Mouse (Mus musculus) right cerebral cortex, postnatal 14 days (tissue): ENCODE measurements around the gene Slc25a26.

ENCODE experiments used
- DNase-seq: peaks from one replicate; pipeline ENCODE4 v3.0.0; 2022

The Slc25a26 gene

DNA sequence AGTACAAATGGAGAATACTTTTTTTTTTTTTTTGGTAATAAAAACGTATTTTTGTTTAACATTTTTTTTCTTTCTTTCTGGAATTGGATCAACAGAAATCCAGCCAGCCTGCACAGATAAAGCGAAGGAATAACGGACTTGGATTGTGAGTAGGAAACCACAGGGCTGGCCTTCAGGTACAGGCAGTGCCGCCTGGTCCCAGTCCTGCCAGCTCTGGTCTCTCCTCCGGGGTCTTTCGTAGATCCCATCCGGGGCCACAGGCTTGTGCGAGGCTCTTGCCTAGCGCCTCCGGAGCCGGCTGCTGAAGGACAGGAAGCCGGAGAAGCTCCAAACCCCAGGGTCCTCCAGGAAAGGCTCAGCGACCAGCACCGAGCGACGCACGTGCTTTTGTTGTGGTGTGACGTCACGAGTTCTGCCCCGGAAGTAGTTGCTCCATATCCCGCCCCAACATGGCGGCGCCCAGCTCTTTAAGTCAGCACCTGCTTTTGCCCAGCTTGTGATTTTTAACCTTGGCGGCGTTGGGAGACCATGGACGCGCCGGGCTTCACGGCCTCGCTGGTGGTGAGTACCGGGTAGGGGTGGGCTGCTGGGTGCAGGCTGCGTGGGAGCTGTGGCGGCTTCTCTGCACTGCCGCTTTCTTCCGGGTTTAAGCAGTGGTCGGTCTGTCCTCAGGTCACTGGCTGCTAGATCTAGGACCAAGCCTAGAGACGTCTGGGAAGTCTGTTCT is at the start of gene Slc25a26:
Gene Slc25a26 (plus strand): TSS at position 435 of the 727 bp plus-strand sequence.
- DNase-seq, result peak; percentile 90

GRCm38 (mm10) chr6:94464037-94464891 is 35.9 kb upstream of the Slc25a26 start:
- DNase-seq, result peak; percentile 58

DNA sequence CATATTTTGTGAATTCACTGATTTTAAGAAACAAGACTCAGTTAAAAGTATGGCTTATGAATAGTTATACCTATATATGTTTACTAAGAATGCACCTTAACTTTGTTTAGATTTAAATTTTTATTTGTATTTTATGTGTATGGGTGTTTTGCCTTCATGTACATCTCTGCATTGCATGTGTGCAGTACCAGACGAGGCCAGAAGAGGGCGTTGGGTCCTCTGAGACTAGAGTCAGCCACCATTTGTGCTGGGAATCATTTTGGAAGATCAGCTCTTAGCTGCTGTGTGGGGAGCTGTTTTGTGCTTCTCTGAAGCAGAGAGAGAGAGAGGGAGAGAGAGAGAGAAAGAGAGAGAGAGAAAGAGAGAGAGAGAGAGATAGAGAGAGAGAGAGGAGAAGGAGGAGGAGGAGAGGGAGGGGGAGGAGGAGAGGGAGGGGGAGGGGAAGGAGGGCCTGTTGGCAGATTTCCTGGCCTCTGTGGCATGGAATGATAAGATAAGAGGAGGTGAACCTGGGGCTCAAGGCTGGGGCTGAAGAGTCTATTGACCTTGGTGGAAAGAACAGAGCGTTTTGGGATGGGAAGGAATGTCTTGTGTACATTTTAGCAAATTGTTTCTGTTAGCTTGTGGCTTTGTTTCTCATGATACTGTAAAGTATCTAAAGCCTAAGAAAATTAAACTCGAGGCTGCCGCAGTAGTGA is 33.5 kb upstream of the Slc25a26 start:
- DNase-seq, result peak; percentile 13

- DNase-seq, result no peak
These were observed 7.4 kb upstream of the Slc25a26 start for GRCm38 (mm10) chr6:94492739-94493138.

- no peak for DNase-seq
These were observed 3.8 kb downstream of the Slc25a26 start for GRCm38 (mm10) chr6:94503963-94504362.

- no peak for DNase-seq
These were observed 7.8 kb downstream of the Slc25a26 start for GRCm38 (mm10) chr6:94507921-94508320.

GRCm38 (mm10) chr6:94508807-94509206 is 8.7 kb downstream of the Slc25a26 start:
- DNase-seq, result no peak

DNA sequence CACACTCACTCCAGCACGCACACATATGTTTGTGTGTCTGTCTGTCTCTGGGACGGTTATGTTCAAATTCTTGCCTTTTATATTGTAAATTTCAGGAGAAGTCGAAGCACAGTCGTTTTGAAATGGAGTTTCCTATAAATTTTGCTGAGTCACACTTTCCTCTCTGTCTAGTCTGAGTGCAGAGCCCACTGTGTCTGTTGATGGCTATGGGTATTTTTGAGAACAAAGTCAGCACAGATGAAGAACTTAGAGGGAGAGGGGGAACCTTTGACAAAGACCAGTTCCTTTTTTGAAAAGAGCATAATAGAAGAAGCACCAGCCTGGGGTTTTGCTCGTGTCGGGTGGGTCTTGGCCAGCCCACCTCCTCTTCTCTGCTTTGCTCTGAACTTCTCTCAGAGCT is 9.1 kb downstream of the Slc25a26 start:
- DNase-seq, result no peak

- no peak for DNase-seq
These were observed 18.0 kb downstream of the Slc25a26 start for GRCm38 (mm10) chr6:94518171-94518570.

- no peak for DNase-seq
These were observed 24.2 kb downstream of the Slc25a26 start for GRCm38 (mm10) chr6:94524335-94524734.

- no peak for DNase-seq
These were observed 30.6 kb downstream of the Slc25a26 start for GRCm38 (mm10) chr6:94530756-94531155.

- no peak for DNase-seq
These were observed 32.0 kb downstream of the Slc25a26 start for GRCm38 (mm10) chr6:94532086-94532485.

DNA sequence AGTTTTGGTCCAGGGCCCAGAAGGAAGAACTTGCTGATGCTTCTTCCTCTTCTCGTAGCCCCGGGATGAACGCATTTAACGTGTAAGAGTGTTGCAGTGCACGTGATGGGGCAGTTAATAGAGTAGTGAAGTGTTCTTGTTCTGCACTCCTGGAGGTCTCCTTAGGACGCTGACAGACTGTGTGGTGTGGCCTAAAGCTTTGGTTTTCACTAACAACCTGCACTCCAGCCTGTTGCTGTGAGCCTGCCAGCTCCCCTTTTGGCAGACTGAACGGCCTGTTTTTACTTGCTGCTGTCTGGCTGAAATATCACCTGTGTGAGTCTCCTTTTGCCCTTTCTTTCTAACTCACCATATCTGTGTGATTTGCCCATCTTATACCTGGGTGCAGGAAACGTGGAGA is 36.3 kb downstream of the Slc25a26 start:
- no peak for DNase-seq

GRCm38 (mm10) chr6:94537652-94538051 is 37.5 kb downstream of the Slc25a26 start:
- DNase-seq, result no peak

GRCm38 (mm10) chr6:94540090-94540489 is 40.0 kb downstream of the Slc25a26 start:
- no peak for DNase-seq

DNA sequence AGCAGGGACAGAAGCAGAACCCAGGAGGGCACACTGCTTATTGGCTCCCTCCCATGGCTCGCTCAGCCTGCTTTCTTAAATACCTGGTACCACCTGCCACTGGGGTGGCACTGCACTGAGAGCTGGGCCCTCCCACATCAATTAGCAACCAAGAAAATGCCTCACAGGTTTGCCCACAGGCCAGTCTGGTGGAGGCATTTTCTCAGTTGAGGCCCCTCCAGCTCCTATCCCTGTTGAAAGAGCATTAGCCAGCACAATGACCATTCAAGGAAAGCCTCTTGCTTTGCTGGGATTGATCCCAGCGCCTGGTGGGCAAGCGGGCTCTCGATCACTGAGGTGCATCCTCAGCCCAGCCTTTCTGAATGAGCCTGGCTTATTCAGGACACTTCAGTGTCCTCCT is 40.5 kb downstream of the Slc25a26 start:
- no peak for DNase-seq

DNA sequence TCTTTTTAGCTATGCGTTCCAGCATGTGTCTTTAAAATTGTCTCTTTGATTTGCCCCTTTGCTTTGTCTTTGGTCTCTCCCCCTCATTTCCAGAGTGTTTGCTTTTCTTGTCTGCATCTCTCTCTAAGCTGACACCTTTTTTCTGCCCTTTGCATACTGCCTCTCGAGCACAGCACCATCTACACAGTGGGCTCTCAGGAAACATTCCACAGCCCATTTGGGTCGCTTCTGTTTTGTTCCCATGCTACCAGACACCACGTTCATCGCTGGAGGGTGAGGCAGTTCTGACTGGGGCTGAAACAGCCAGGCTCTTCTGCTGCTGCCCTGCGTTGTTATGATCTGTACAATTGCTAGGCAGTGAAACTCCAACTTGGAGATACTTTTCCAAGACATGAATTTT is 41.0 kb downstream of the Slc25a26 start:
- DNase-seq, result no peak

DNA sequence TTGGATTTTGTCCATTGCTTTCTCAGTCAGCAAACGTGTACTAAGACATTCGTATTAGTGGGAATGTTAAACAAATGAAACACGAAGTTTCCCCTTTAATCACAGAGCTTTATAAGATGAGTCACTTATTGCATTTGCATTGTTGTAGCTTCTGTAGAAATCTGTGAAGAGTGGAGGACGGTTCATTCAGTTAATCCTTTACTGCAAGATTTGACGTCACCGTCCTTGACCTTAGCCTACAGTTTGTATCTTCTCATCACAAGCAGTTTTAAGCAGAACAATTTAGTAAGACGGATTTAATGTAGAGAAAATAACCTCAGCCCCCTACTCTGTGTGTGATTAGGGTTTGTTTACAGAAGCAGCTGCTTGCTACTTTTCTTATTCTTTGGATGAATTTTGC is 41.7 kb downstream of the Slc25a26 start:
- DNase-seq, result no peak

DNA sequence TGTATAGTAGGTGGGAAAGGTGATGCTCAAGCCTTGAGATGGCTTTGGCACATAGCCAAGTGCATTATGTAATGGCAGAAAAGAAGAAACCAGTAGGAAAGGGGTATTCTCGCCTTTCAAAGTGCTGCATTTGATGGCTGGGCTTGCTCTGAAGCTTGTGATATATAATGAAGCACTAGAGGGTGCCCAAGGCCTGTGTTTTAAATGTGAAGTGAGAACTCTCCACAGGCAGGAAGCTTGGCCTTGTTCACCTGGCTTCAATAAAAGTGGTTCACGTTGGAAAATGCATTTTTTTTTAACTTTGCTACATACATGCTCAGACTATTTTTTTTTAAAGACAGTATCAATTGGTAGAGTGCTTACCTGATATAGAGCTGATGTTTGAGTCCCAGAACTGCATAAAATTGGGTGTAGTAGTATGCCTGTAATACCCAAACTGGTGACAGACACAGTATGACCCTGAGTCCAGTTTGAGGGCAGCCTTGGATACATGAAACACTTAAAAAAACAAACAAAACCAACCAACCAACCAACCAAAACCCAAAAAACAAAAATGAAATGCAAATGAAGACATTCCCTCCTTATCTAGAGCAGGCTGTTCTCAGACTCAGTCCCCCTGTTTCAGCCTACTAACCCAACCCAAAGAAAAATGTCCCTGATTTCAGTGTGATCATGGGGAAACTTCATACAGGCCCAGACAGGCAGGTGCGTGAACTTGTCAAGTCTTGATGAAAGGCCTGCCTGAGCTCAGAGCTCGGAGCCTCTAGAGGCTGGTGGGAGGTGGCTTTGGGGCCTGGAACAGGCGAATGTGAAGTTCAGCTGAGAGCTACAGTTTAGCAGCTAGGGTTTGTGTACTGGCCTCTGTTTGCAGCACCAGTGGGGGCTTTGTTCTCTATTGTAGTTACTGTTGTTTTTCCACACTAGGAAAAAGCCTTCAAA is 44.0 kb downstream of the Slc25a26 start:
- peak; percentile 29 for DNase-seq

GRCm38 (mm10) chr6:94547239-94547638 is 47.1 kb downstream of the Slc25a26 start:
- no peak for DNase-seq

GRCm38 (mm10) chr6:94550298-94550697 is 50.2 kb downstream of the Slc25a26 start:
- no peak for DNase-seq

- no peak for DNase-seq
These were observed 50.7 kb downstream of the Slc25a26 start for GRCm38 (mm10) chr6:94550851-94551250.
